Mouse (Mus musculus): Measurements from ENCODE around the gene Gal3st4.

The Gal3st4 gene

GRCm38 (mm10) chr5:138262582-138263240 lies 9.9 kb downstream of the Gal3st4 start:
- no peak for DNase-seq (ENCODE audit: extremely low read depth, insufficient read length, low spot score)

- no peak for DNase-seq (ENCODE audit: extremely low read depth, insufficient read length, low spot score)
Measured at GRCm38 (mm10) chr5:138262001-138262400, 10.6 kb downstream of the Gal3st4 start.

- no peak for DNase-seq (ENCODE audit: extremely low read depth, insufficient read length, low spot score)
Measured at GRCm38 (mm10) chr5:138260834-138261233, 11.8 kb downstream of the Gal3st4 start.

- no peak for DNase-seq (ENCODE audit: extremely low read depth, insufficient read length, low spot score)
Measured at GRCm38 (mm10) chr5:138260051-138260450, 12.6 kb downstream of the Gal3st4 start.

GRCm38 (mm10) chr5:138258993-138259392 lies 13.6 kb downstream of the Gal3st4 start:
- no peak for DNase-seq (ENCODE audit: extremely low read depth, insufficient read length, low spot score)

GRCm38 (mm10) chr5:138258542-138258941 lies 14.1 kb downstream of the Gal3st4 start:
- no peak for DNase-seq (ENCODE audit: extremely low read depth, insufficient read length, low spot score)

- no peak for DNase-seq (ENCODE audit: extremely low read depth, insufficient read length, low spot score)
Measured at GRCm38 (mm10) chr5:138258078-138258477, 14.6 kb downstream of the Gal3st4 start.

- DNase-seq (ENCODE audit: extremely low read depth, insufficient read length, low spot score), result no peak
Measured at GRCm38 (mm10) chr5:138257585-138257978, 15.1 kb downstream of the Gal3st4 start.

GRCm38 (mm10) chr5:138256966-138257584 lies 15.6 kb downstream of the Gal3st4 start:
- peak; percentile 45 for DNase-seq (ENCODE audit: extremely low read depth, insufficient read length, low spot score)

GRCm38 (mm10) chr5:138256094-138256467 lies 16.6 kb downstream of the Gal3st4 start:
- DNase-seq (ENCODE audit: extremely low read depth, insufficient read length, low spot score), result no peak

GRCm38 (mm10) chr5:138255353-138256093 lies 17.1 kb downstream of the Gal3st4 start, which contains the start of gene Lamtor4:
Gene Lamtor4, plus strand, starts transcription at chr5:138255482.
- peak; percentile 92 for DNase-seq (ENCODE audit: extremely low read depth, insufficient read length, low spot score)

GRCm38 (mm10) chr5:138253061-138253460 lies 19.6 kb downstream of the Gal3st4 start:
- no peak for DNase-seq (ENCODE audit: extremely low read depth, insufficient read length, low spot score)

- DNase-seq (ENCODE audit: extremely low read depth, insufficient read length, low spot score), result no peak
Measured at GRCm38 (mm10) chr5:138251144-138251543, 21.5 kb downstream of the Gal3st4 start.

GRCm38 (mm10) chr5:138241511-138241910 lies 31.1 kb downstream of the Gal3st4 start:
- no peak for DNase-seq (ENCODE audit: extremely low read depth, insufficient read length, low spot score)

- DNase-seq (ENCODE audit: extremely low read depth, insufficient read length, low spot score), result no peak
Measured at GRCm38 (mm10) chr5:138234224-138234623, 38.4 kb downstream of the Gal3st4 start.

GRCm38 (mm10) chr5:138233778-138234177 lies 38.9 kb downstream of the Gal3st4 start:
- no peak for DNase-seq (ENCODE audit: extremely low read depth, insufficient read length, low spot score)

- no peak for DNase-seq (ENCODE audit: extremely low read depth, insufficient read length, low spot score)
Measured at GRCm38 (mm10) chr5:138229511-138229910, 43.1 kb downstream of the Gal3st4 start.

- DNase-seq (ENCODE audit: extremely low read depth, insufficient read length, low spot score), result peak; percentile 23
Measured at GRCm38 (mm10) chr5:138228026-138228425, 44.6 kb downstream of the Gal3st4 start.

GRCm38 (mm10) chr5:138227367-138227766 lies 45.3 kb downstream of the Gal3st4 start:
- no peak for DNase-seq (ENCODE audit: extremely low read depth, insufficient read length, low spot score)

GRCm38 (mm10) chr5:138226491-138226890 lies 46.1 kb downstream of the Gal3st4 start:
- no peak for DNase-seq (ENCODE audit: extremely low read depth, insufficient read length, low spot score)

GRCm38 (mm10) chr5:138225700-138226099 lies 46.9 kb downstream of the Gal3st4 start, which contains the start of gene Nxpe5:
Gene Nxpe5, plus strand, starts transcription at chr5:138225898.
- DNase-seq (ENCODE audit: extremely low read depth, insufficient read length, low spot score), result no peak

- DNase-seq (ENCODE audit: extremely low read depth, insufficient read length, low spot score), result no peak
Measured at GRCm38 (mm10) chr5:138223287-138223686, 49.4 kb downstream of the Gal3st4 start.

All from 3134 (cell line).